Mouse (Mus musculus) cerebellum, postnatal 36 days (tissue): ENCODE results near the gene Frzb.
"Not testable (repeated sequence)": the region's sequence is repeated elsewhere in the genome, so short reads cannot be mapped to it uniquely, and the experiment has no call there.

Experiments used
- DNase-seq, 2 experiments: peaks; one replicate each; pipeline ENCODE4 v3.0.0; 2021 to 2022; ENCODE audit warnings: mixed read lengths in 2 of 2

Gene Frzb

GRCm38 (mm10) chr2:80447291-80447791 is at the start of gene Frzb:
Gene Frzb (minus strand): TSS chr2:80447625.
- peak; percentile 52 to 65 for DNase-seq

- DNase-seq, result not testable (repeated sequence)
These were observed 47.9 kb upstream of the Frzb start for GRCm38 (mm10) chr2:80495304-80495703.

GRCm38 (mm10) chr2:80486851-80487250 is 39.4 kb upstream of the Frzb start:
- no peak for DNase-seq

- DNase-seq, result peak; percentile 65 to 68
These were observed 37.5 kb upstream of the Frzb start for GRCm38 (mm10) chr2:80484951-80485350.

- DNase-seq, result no peak
These were observed 28.4 kb upstream of the Frzb start for GRCm38 (mm10) chr2:80475831-80476230.

- DNase-seq, result no peak
These were observed 26.9 kb upstream of the Frzb start for GRCm38 (mm10) chr2:80474247-80474796.

- DNase-seq, result no peak
These were observed 18.8 kb upstream of the Frzb start for GRCm38 (mm10) chr2:80465991-80466821.

- DNase-seq, result no peak
These were observed 14.4 kb upstream of the Frzb start for GRCm38 (mm10) chr2:80461827-80462226.

GRCm38 (mm10) chr2:80448231-80448630 is 806 bp upstream of the Frzb start:
- DNase-seq, result peak; percentile 11 to 24

GRCm38 (mm10) chr2:80446308-80447151 is 895 bp downstream of the Frzb start:
- DNase-seq, result peak; percentile 47 to 60

- no peak for DNase-seq
These were observed 1.5 kb downstream of the Frzb start for GRCm38 (mm10) chr2:80445926-80446307.

- no peak for DNase-seq
These were observed 1.9 kb downstream of the Frzb start for GRCm38 (mm10) chr2:80445491-80445890.

- no peak for DNase-seq
These were observed 2.7 kb downstream of the Frzb start for GRCm38 (mm10) chr2:80444418-80445365.

GRCm38 (mm10) chr2:80443962-80444361 is 3.5 kb downstream of the Frzb start:
- no peak for DNase-seq

GRCm38 (mm10) chr2:80441386-80441785 is 6.0 kb downstream of the Frzb start:
- DNase-seq, result no peak

- no peak for DNase-seq
These were observed 8.6 kb downstream of the Frzb start for GRCm38 (mm10) chr2:80438854-80439253.

- DNase-seq, result no peak
These were observed 10.0 kb downstream of the Frzb start for GRCm38 (mm10) chr2:80437401-80437800.

- no peak for DNase-seq
These were observed 12.4 kb downstream of the Frzb start for GRCm38 (mm10) chr2:80434783-80435572.

GRCm38 (mm10) chr2:80433254-80433876 is 14.1 kb downstream of the Frzb start:
- DNase-seq, result no peak

- no peak for DNase-seq
These were observed 16.9 kb downstream of the Frzb start for GRCm38 (mm10) chr2:80430357-80431053.
